In genomic region chr4:142701606-142702005, GRCm38 (mm10) we compare ENCODE assay signal across 21 mouse cellular contexts.
DNase-seq lines count a peak whose midpoint lies in the region; TF ChIP-seq lines count a peak whose summit lies in the region.
"Had no signal": no experiment of that assay in that cellular context is flagged by ENCODE, and none has a peak within 500 bp of the region (broad histone marks: within the 10 kb centered on the region; RNA-seq: fewer than 3 reads in every experiment).

No protein-coding gene starts in this region.

- no peak overlapping the region for H3K4me3 ChIP-seq in lung, adult 2 months (replicated peaks; ENCODE audit: extremely low read depth, low read depth, low read length)
- H3K4me3 ChIP-seq: forebrain, embryonic 10.5 days; forebrain, embryonic 15.5 days; heart, embryonic 12.5 days; heart, embryonic 15.5 days; hindbrain, embryonic 10.5 days; hindbrain, embryonic 13.5 days; intestine, embryonic 15.5 days had no signal

- no peak for TF ChIP-seq POLR2A in lung, adult 2 months (IDR thresholded peaks at IDR 0.05; ENCODE audit: borderline replicate concordance, extremely low read depth, low read depth, low read length)
- TF ChIP-seq POLR2A in brain, embryonic 14.5 days (IDR thresholded peaks at IDR 0.05; ENCODE audit: borderline replicate concordance, extremely low read depth, insufficient read depth, insufficient read length, poor library complexity, severe bottlenecking) = no peak

- TF ChIP-seq CTCF in lung, adult 2 months (IDR thresholded peaks at IDR 0.05; ENCODE audit: insufficient read depth, low read length) = no peak
- no peak for TF ChIP-seq CTCF in brain, embryonic 14.5 days (IDR thresholded peaks at IDR 0.05; ENCODE audit: borderline replicate concordance, extremely low read depth, insufficient read depth, insufficient read length)

- peak; percentile 71 to 74 for DNase-seq in cerebellum, postnatal 10 days
- DNase-seq in cerebellum, adult 11-12 months = no peak
- peak; percentile 8 to 18 for DNase-seq in cerebellum, postnatal 36 days
- no peak for DNase-seq in cerebellum, adult 11 months
- DNase-seq in lung, postnatal 10 days = peak; percentile 7
- no peak for DNase-seq in lung, adult 2 months
- peak; percentile 19 for DNase-seq in brain, embryonic 14.5 days (ENCODE audit: low read depth)
- DNase-seq in layer of hippocampus, postnatal 10 days (ENCODE audit: low spot score in 2 of 2) = no peak
- DNase-seq: adrenal gland, postnatal 10 days; gastrocnemius, postnatal 25 days; heart, adult 18-20 months; heart, postnatal 10 days; heart, postnatal 36 days; kidney, adult 11 months had no signal

- no peaks in the 10 kb centered on the region for H3K4me1 ChIP-seq in lung, adult 2 months (ENCODE audit: control insufficient read depth, insufficient read depth, low read length)
- H3K4me1 ChIP-seq: forebrain, embryonic 10.5 days; forebrain, embryonic 15.5 days; heart, embryonic 12.5 days; heart, embryonic 15.5 days; hindbrain, embryonic 10.5 days; hindbrain, embryonic 13.5 days; intestine, embryonic 15.5 days had no signal

- WGBS in lung, adult 2 months = 77% methylated on average over 5 of the region's 5 CpGs

Comparison
In these comparisons a context has a peak if more than half of its experiments do, and no peak if none do; other contexts are left out.
1. DNase-seq: peak in cerebellum, postnatal 10 days (2 of 2), cerebellum, postnatal 36 days (2 of 2), lung, postnatal 10 days (single experiment) and brain, embryonic 14.5 days (single experiment); none in cerebellum, adult 11-12 months (single experiment), cerebellum, adult 11 months (single experiment), lung, adult 2 months (single experiment) and layer of hippocampus, postnatal 10 days (0 of 2).